Mouse (Mus musculus) midbrain, embryonic 10.5 days (tissue): ENCODE measurements around the gene Tdrd12. TPM values are rescaled to one million over a fixed set of nuclear protein-coding genes. Genes with fewer than 3 reads are reported as not detected.

Experiments
- DNase-seq: peaks from one replicate; pipeline ENCODE4 v3.0.0-alpha.2; 2017; ENCODE audit warnings: low spot score
- H3K27ac ChIP-seq: fragments of 300-500 bp; sonication (generic); replicated peaks from 2 replicates; pipeline ENCODE4 v1.5.1; 2016; ENCODE audit warnings: mild to moderate bottlenecking
- H3K27me3 ChIP-seq: fragments of 300-500 bp; sonication (generic); 2 replicates; pipeline ENCODE4 v1.6.1; 2016; ENCODE audit warnings: low read depth, mild to moderate bottlenecking; ENCODE audit not compliant: poor library complexity, severe bottlenecking
- H3K36me3 ChIP-seq: fragments of 300-500 bp; sonication (generic); 2 replicates; pipeline ENCODE4 v1.6.1; 2016; ENCODE audit warnings: mild to moderate bottlenecking, moderate library complexity
- H3K4me1 ChIP-seq: fragments of 300-500 bp; sonication (generic); 2 replicates; pipeline ENCODE4 v1.6.1; 2016
- H3K4me3 ChIP-seq: fragments of 300-500 bp; sonication (generic); 2 replicates; pipeline ENCODE4 v1.5.1; 2016; ENCODE audit warnings: mild to moderate bottlenecking, moderate library complexity
- H3K9me3 ChIP-seq: fragments of 300-500 bp; sonication (generic); replicated peaks from 2 replicates; pipeline ENCODE4 v1.6.1; 2016; ENCODE audit warnings: mild to moderate bottlenecking
- WGBS: fragments of 180-500 bp; shearing (Covaris S2); methylation state at CpG from one replicate; pipeline ENCODE4 v1.1.7; 2016; 5-methylcytosine and 5-hydroxymethylcytosine counted together
- polyA plus RNA-seq: library from polyadenylated mRNA; unstranded; fragments of >200 nt; fragmentation: Nextera tagmentation; extraction: Ambion mirVana; gene quantifications from 2 replicates; pipeline ENCODE4 v1.2.1, GENCODE M21; 2016

Gene Tdrd12
- polyA plus RNA-seq, 1 experiment from 2014 or later: not detected

GRCm38 (mm10) chr7:35465027-35465426 is 72.5 kb downstream of the Tdrd12 start:
- no peaks in the 10 kb centered on the region for H3K9me3 ChIP-seq
- no peaks in the 10 kb centered on the region for H3K27me3 ChIP-seq
- H3K4me3 ChIP-seq: no peak overlapping the region
- WGBS: 96% methylated on average over 5 of the region's 5 CpGs
- H3K27ac ChIP-seq: no peak overlapping the region
- no peak for DNase-seq
- no peaks in the 10 kb centered on the region for H3K36me3 ChIP-seq
- H3K4me1 ChIP-seq: no peaks in the 10 kb centered on the region

- no peaks in the 10 kb centered on the region for H3K4me1 ChIP-seq
These were observed 76.6 kb downstream of the Tdrd12 start for GRCm38 (mm10) chr7:35460971-35461370.

GRCm38 (mm10) chr7:35456091-35456814 is 81.3 kb downstream of the Tdrd12 start:
- DNase-seq: no peak
- Histone ChIP-seq H3K4me3 (no peak overlapping the region), H3K27me3 (no peaks in the 10 kb centered on the region), H3K36me3 (no peaks in the 10 kb centered on the region), H3K4me1 (no peaks in the 10 kb centered on the region), H3K9me3 (no peaks in the 10 kb centered on the region), H3K27ac (no peak overlapping the region)
- 83% methylated on average over 4 of the region's 4 CpGs for WGBS

More at GRCm38 (mm10) chr7:35460971-35461370, 76.6 kb downstream of the Tdrd12 start:
- no peak overlapping the region for H3K4me3 ChIP-seq
- no peak for DNase-seq
- 85% methylated on average over 4 of the region's 4 CpGs for WGBS
- no peaks in the 10 kb centered on the region for H3K36me3 ChIP-seq
- H3K27ac ChIP-seq: no peak overlapping the region
- H3K27me3 ChIP-seq: no peaks in the 10 kb centered on the region
- no peaks in the 10 kb centered on the region for H3K9me3 ChIP-seq

GRCm38 (mm10) chr7:35448867-35449266 is 88.7 kb downstream of the Tdrd12 start:
- Histone ChIP-seq H3K27me3 (no peaks in the 10 kb centered on the region), H3K4me3 (no peak overlapping the region)
- WGBS: 83% methylated on average over 7 of the region's 7 CpGs

GRCm38 (mm10) chr7:35447996-35448846 is 89.3 kb downstream of the Tdrd12 start, which contains the start of gene Slc7a9:
Gene Slc7a9, plus strand, starts transcription at chr7:35448796.
- DNase-seq: peak; percentile 19

More at GRCm38 (mm10) chr7:35448867-35449266, 88.7 kb downstream of the Tdrd12 start:
- H3K4me1 ChIP-seq: peaks cover 15% of the 10 kb centered on the region
- no peak overlapping the region for H3K27ac ChIP-seq
- DNase-seq: no peak
- H3K9me3 ChIP-seq: no peaks in the 10 kb centered on the region
- no peaks in the 10 kb centered on the region for H3K36me3 ChIP-seq

GRCm38 (mm10) chr7:35447501-35447900 is 90.0 kb downstream of the Tdrd12 start:
- Histone ChIP-seq H3K4me3 (no peak overlapping the region), H3K9me3 (no peaks in the 10 kb centered on the region), H3K27me3 (no peaks in the 10 kb centered on the region), H3K36me3 (no peaks in the 10 kb centered on the region), H3K4me1 (peaks cover 15% of the 10 kb centered on the region), H3K27ac (0 out of 2 replicates have a peak overlapping the region, but pooled peaks have one; percentile 3)
- DNase-seq: no peak
- WGBS: 41% methylated on average over 4 of the region's 4 CpGs

More at GRCm38 (mm10) chr7:35447996-35448846, 89.3 kb downstream of the Tdrd12 start, which contains the start of gene Slc7a9:
- no peaks in the 10 kb centered on the region for H3K36me3 ChIP-seq
- H3K9me3 ChIP-seq: no peaks in the 10 kb centered on the region
- peak within 1 kb of the TSS; percentile 3; the same call in 1 of the 2 replicates for H3K27ac ChIP-seq
- 28% methylated on average over 15 of the region's 15 CpGs for WGBS
- no peak within 1 kb of the TSS for H3K4me3 ChIP-seq
- peaks cover 15% of the 10 kb centered on the region for H3K4me1 ChIP-seq
- H3K27me3 ChIP-seq: no peaks in the 10 kb centered on the region

GRCm38 (mm10) chr7:35435266-35435665 is 102.3 kb downstream of the Tdrd12 start:
- peaks cover 10% of the 10 kb centered on the region for H3K4me1 ChIP-seq
- no peak for DNase-seq
- 78% methylated on average over 9 of the region's 9 CpGs for WGBS
- H3K9me3 ChIP-seq: no peaks in the 10 kb centered on the region
- H3K27ac ChIP-seq: no peak overlapping the region
- H3K36me3 ChIP-seq: peaks cover 100% of the 10 kb centered on the region
- no peaks in the 10 kb centered on the region for H3K27me3 ChIP-seq
- H3K4me3 ChIP-seq: no peak overlapping the region

- Histone ChIP-seq H3K27ac (no peak overlapping the region), H3K27me3 (no peaks in the 10 kb centered on the region), H3K9me3 (no peaks in the 10 kb centered on the region), H3K4me3 (no peak overlapping the region), H3K4me1 (no peaks in the 10 kb centered on the region), H3K36me3 (peaks cover 90% of the 10 kb centered on the region)
- 93% methylated on average over 10 of the region's 10 CpGs for WGBS
- DNase-seq: no peak
These were observed 109.4 kb downstream of the Tdrd12 start for GRCm38 (mm10) chr7:35428146-35428545.

- no peaks in the 10 kb centered on the region for H3K4me1 ChIP-seq
- WGBS: 94% methylated on average over 10 of the region's 10 CpGs
- H3K27me3 ChIP-seq: no peaks in the 10 kb centered on the region
- H3K4me3 ChIP-seq: no peak overlapping the region
- no peaks in the 10 kb centered on the region for H3K9me3 ChIP-seq
- no peak for DNase-seq
- no peak overlapping the region for H3K27ac ChIP-seq
- H3K36me3 ChIP-seq: peaks cover 91% of the 10 kb centered on the region
These were observed 114.5 kb downstream of the Tdrd12 start for GRCm38 (mm10) chr7:35423071-35423470.

Other genes starting within 250 kb of the Tdrd12 start
- 16.8 and 17.5 TPM in 2 replicates for gene Gpatch1, start 219.3 kb downstream of the Tdrd12 start, polyA plus RNA-seq
- 3.2 and 3.7 TPM in 2 replicates for gene Rhpn2, start 203.6 kb downstream of the Tdrd12 start, polyA plus RNA-seq
- 25.2 and 25.3 TPM in 2 replicates for gene Faap24, start 140.9 kb downstream of the Tdrd12 start, polyA plus RNA-seq
- 65.8 and 67.0 TPM in 2 replicates for gene Cep89, start 140.7 kb downstream of the Tdrd12 start, polyA plus RNA-seq
- gene Slc7a9, start 88.9 kb downstream of the Tdrd12 start, polyA plus RNA-seq: 0.17 and 0.25 TPM in 2 replicates
- 47.4 and 48.9 TPM in 2 replicates for gene Nudt19, start 18.6 kb upstream of the Tdrd12 start, polyA plus RNA-seq
- gene Rgs9bp, start 47.8 kb upstream of the Tdrd12 start, polyA plus RNA-seq: 0.29 and 0.64 TPM in 2 replicates
- 37.7 and 39.2 TPM in 2 replicates for gene Ankrd27, start 48.5 kb upstream of the Tdrd12 start, polyA plus RNA-seq
- gene Pdcd5, start 109.8 kb upstream of the Tdrd12 start, polyA plus RNA-seq: 307 and 342 TPM in 2 replicates
- gene Dpy19l3, start 216.7 kb upstream of the Tdrd12 start, polyA plus RNA-seq: 34.3 and 34.7 TPM in 2 replicates